Mouse (Mus musculus) liver, embryonic 11.5 days (tissue): ENCODE data around the gene Aldh18a1. TPM values are rescaled to one million over a fixed set of nuclear protein-coding genes. Genes with fewer than 3 reads are reported as not detected.

Experiments
- polyA plus RNA-seq: library from polyadenylated mRNA; unstranded; fragments of >200 nt; fragmentation: Nextera tagmentation; extraction: Ambion mirVana; gene quantifications from 2 replicates; pipeline ENCODE4 v1.2.1, GENCODE M21; 2014

The Aldh18a1 gene
- polyA plus RNA-seq, 1 experiment from 2014 or later, result 103 TPM

Other genes starting within 250 kb of the Aldh18a1 start
- 41.9 and 45.0 TPM in 2 replicates for gene Sorbs1, start 74.7 kb downstream of the Aldh18a1 start, polyA plus RNA-seq
- 4.9 and 5.0 TPM in 2 replicates for gene Tctn3, start 23.8 kb upstream of the Aldh18a1 start, polyA plus RNA-seq
- gene Entpd1, start 23.9 kb upstream of the Aldh18a1 start, polyA plus RNA-seq, result 3.0 and 3.8 TPM in 2 replicates
- 3.6 and 5.3 TPM in 2 replicates for gene Cc2d2b, start 160.3 kb upstream of the Aldh18a1 start, polyA plus RNA-seq
- gene Ccnj, start 242.8 kb upstream of the Aldh18a1 start, polyA plus RNA-seq, result 12.4 and 13.2 TPM in 2 replicates